Mouse (Mus musculus) heart, embryonic 11.5 days (tissue): ENCODE data around the gene Lap3. TPM values are rescaled to one million over a fixed set of nuclear protein-coding genes. Genes with fewer than 3 reads are reported as not detected.

Experiments
- ATAC-seq: fragments of 200-750 bp; cut with Nextera tagmentation; replicated peaks from 2 replicates; pipeline ENCODE4 v1.8.0; 2017; ENCODE audit warnings: moderate library complexity; ENCODE audit not compliant: insufficient number of reproducible peaks, low FRiP score, low TSS enrichment
- H3K27ac ChIP-seq: fragments of 300-500 bp; sonication (generic); 2 replicates; pipeline ENCODE4 v1.5.1; 2014; ENCODE audit warnings: mild to moderate bottlenecking, low read depth, low read length
- H3K27me3 ChIP-seq: fragments of 300-500 bp; sonication (generic); 2 replicates; pipeline ENCODE4 v1.6.1; 2014; ENCODE audit warnings: mild to moderate bottlenecking, low read length, mixed read lengths; ENCODE audit not compliant: control insufficient read depth, insufficient read depth
- H3K36me3 ChIP-seq: fragments of 300-500 bp; sonication (generic); 2 replicates; pipeline ENCODE4 v1.6.1; 2014; ENCODE audit warnings: mild to moderate bottlenecking, low read length, moderate library complexity, mixed read lengths; ENCODE audit not compliant: control insufficient read depth, insufficient read depth
- H3K4me1 ChIP-seq: fragments of 300-500 bp; sonication (generic); 2 replicates; pipeline ENCODE4 v1.6.1; 2014; ENCODE audit warnings: low read length; ENCODE audit not compliant: control insufficient read depth, insufficient read depth
- H3K4me2 ChIP-seq: fragments of 300-500 bp; sonication (generic); 2 replicates; pipeline ENCODE4 v1.6.1; 2014; ENCODE audit warnings: mild to moderate bottlenecking, moderate library complexity
- H3K4me3 ChIP-seq: fragments of 300-500 bp; sonication (generic); 2 replicates; pipeline ENCODE4 v1.5.1; 2014; ENCODE audit warnings: low read depth, low read length
- H3K9ac ChIP-seq: fragments of 300-500 bp; sonication (generic); 2 replicates; pipeline ENCODE4 v1.6.1; 2014; ENCODE audit warnings: mild to moderate bottlenecking, low read depth, low read length, moderate library complexity
- H3K9me3 ChIP-seq: fragments of 300-500 bp; sonication (generic); replicated peaks from 2 replicates; pipeline ENCODE4 v1.6.1; 2016; ENCODE audit warnings: low read length; ENCODE audit not compliant: control insufficient read depth
- WGBS: fragments of 180-500 bp; shearing (Covaris S2); extraction: QIAGEN DNeasy Blood & Tissue Kit; methylation state at CpG from one replicate; pipeline ENCODE4 v1.1.7; 2014; ENCODE audit not compliant: insufficient replicate concordance; 5-methylcytosine and 5-hydroxymethylcytosine counted together
- polyA plus RNA-seq: library from polyadenylated mRNA; unstranded; fragments of >200 nt; fragmentation: Nextera tagmentation; extraction: Ambion mirVana; gene quantifications from 2 replicates; pipeline ENCODE4 v1.2.1, GENCODE M21; 2014

Lap3 gene
- polyA plus RNA-seq, 1 experiment from 2014 or later, result 83.1 TPM

DNA sequence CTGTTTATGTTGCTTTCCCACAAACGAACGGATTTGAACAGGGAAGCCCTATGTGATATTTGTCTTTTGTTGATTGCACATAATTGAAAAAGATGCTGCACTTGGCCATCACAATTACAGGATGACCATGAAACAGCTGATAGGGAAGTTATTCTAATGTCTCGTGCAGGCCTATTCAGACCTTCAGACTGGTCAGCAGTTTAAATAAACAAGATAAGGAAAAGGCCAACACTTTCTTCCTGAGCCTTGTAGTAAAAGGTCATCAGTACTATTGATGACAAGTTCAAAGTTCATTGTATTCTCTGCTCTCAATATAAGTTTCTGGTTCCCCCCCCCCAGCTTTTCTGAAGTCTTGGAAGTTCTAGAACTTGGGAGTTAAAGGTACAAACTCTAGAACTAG lies 10.6 kb upstream of the Lap3 start:
- H3K4me1 ChIP-seq, result no peaks in the 10 kb centered on the region
- H3K27me3 ChIP-seq, result no peaks in the 10 kb centered on the region
- WGBS, result 54% methylated on average over 3 of the region's 3 CpGs
- H3K27ac ChIP-seq, result no peak overlapping the region
- no peak overlapping the region for H3K4me2 ChIP-seq
- H3K36me3 ChIP-seq, result no peaks in the 10 kb centered on the region
- H3K9ac ChIP-seq, result no peak overlapping the region
- no peak overlapping the region for H3K4me3 ChIP-seq
- no peak for ATAC-seq
- no peaks in the 10 kb centered on the region for H3K9me3 ChIP-seq

DNA sequence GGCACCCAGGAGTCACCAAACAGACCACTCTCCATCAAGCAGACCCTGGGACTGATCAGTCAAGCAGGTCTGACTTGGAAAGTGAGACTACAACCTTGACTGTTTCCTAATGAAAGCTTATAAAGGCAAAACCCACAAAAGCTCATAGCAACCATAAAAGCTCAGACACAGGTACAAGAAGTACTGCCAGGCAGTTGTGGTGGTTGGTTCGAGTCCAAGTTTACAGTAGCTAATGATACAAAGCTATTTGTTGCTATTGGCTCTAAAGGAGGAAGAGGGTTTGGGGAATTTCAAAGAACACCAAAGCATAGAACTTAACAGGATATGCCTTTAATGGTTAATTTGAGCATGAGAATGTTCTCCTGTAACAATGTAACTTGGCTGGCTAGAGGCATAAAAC lies 9.5 kb upstream of the Lap3 start:
- H3K4me1 ChIP-seq, result no peaks in the 10 kb centered on the region
- no peak overlapping the region for H3K9ac ChIP-seq
- no peak overlapping the region for H3K27ac ChIP-seq
- H3K36me3 ChIP-seq, result no peaks in the 10 kb centered on the region
- H3K27me3 ChIP-seq, result no peaks in the 10 kb centered on the region
- no peak for ATAC-seq
- no peak overlapping the region for H3K4me2 ChIP-seq
- H3K9me3 ChIP-seq, result no peaks in the 10 kb centered on the region
- H3K4me3 ChIP-seq, result no peak overlapping the region
- 74% methylated on average over 1 of the region's 1 CpGs for WGBS

DNA sequence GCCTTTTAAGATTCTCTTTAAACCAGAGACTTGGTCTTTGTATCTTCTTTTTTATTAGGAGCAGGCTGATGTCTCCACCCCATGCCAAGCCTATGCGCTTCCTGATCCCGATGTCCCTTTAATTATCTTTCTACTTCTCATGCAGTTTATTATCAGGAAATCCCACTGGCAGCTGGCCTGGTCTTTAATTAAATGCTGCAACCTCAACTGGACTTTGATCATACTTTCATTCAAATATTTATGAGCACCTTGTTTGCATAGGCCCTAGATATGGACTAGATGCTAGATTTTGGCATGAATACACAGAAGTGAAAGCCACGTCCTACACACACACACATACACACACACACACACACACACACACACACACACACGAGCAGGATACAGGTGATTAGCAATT lies 1.4 kb upstream of the Lap3 start:
- 74% methylated on average over 4 of the region's 4 CpGs for WGBS
- no peak overlapping the region for H3K9ac ChIP-seq
- H3K4me1 ChIP-seq, result peaks cover 10% of the 10 kb centered on the region
- no peak overlapping the region for H3K4me3 ChIP-seq
- no peaks in the 10 kb centered on the region; the same call in 1 of the 2 replicates for H3K27me3 ChIP-seq
- H3K9me3 ChIP-seq, result no peaks in the 10 kb centered on the region
- no peaks in the 10 kb centered on the region for H3K36me3 ChIP-seq
- H3K4me2 ChIP-seq, result no peak overlapping the region
- ATAC-seq, result no peak
- H3K27ac ChIP-seq, result no peak overlapping the region

DNA sequence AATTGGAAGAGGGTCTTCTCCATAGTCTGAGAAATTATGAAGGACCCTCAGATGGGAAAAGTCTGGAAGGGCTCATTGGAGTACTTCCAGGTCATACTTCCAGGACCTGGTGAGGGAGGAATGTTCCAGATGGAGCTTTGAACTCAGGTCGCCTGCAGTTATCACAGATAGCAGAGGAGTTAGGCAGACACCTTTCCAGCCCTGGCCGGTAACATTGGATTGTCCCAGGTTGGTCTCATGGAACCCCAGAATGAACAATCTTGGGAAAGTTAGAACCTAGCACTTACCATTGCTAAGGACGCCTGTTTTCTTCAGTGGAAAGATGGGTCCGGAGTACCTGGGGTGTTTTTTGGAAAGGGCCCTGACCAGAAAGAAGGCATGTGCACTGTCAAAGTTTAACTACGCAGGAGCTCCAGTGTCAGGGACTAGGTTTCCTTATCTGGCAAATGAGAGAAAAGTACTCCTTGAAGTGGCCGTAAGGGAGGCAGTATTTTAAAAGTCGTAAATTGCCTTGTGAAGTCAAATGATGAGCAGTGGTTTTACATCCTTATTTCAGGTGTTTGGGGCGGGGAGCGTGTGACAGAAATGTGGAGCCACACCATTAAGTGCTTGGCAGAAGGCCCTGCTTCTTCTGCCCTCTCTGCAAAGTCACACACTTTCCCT lies 1.1 kb downstream of the Lap3 start:
- Histone ChIP-seq H3K27me3 (no peaks in the 10 kb centered on the region; the same call in 1 of the 2 replicates), H3K4me2 (peak overlapping the region; percentile 91), H3K9me3 (no peaks in the 10 kb centered on the region), H3K36me3 (peaks cover 8% of the 10 kb centered on the region; the same call in 1 of the 2 replicates), H3K27ac (no peak overlapping the region), H3K9ac (peak overlapping the region; percentile 83), H3K4me3 (peak overlapping the region; percentile 62), H3K4me1 (peaks cover 10% of the 10 kb centered on the region)
- ATAC-seq, result no peak
- WGBS, result 47% methylated on average over 9 of the region's 9 CpGs

DNA sequence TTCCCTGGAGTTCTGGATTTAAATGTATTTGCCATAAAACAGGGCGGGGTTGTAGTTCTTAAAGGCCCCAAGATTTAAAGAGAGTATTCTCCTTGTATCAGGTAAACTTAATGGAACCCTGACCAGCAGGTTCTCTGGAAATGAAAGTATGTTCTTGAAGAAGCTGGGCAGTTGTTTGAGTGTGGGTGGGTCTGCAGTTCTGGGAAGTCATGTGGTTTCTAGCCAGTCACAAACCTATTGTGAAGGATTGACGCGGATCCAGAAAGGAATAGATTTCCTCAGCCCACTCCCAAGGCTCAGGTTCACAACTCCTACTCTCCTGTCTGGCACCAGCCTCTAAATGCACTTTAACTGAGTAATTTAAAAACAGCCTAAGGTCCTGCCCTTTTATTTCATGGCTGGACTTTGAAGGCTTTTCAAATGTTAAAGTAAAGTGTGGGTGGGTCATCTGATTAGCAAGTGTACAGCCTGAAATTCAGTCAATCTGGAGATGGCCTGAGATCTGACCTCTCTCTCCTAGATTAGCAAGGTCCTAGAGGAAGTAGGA lies 2.3 kb downstream of the Lap3 start:
- peaks cover 8% of the 10 kb centered on the region; the same call in 1 of the 2 replicates for H3K36me3 ChIP-seq
- H3K4me2 ChIP-seq, result no peak overlapping the region
- H3K27ac ChIP-seq, result no peak overlapping the region
- no peak overlapping the region for H3K9ac ChIP-seq
- no peak for ATAC-seq
- no peaks in the 10 kb centered on the region; the same call in 1 of the 2 replicates for H3K27me3 ChIP-seq
- no peak overlapping the region for H3K4me3 ChIP-seq
- no peaks in the 10 kb centered on the region for H3K9me3 ChIP-seq
- 93% methylated on average over 3 of the region's 3 CpGs for WGBS
- H3K4me1 ChIP-seq, result peaks cover 10% of the 10 kb centered on the region

DNA sequence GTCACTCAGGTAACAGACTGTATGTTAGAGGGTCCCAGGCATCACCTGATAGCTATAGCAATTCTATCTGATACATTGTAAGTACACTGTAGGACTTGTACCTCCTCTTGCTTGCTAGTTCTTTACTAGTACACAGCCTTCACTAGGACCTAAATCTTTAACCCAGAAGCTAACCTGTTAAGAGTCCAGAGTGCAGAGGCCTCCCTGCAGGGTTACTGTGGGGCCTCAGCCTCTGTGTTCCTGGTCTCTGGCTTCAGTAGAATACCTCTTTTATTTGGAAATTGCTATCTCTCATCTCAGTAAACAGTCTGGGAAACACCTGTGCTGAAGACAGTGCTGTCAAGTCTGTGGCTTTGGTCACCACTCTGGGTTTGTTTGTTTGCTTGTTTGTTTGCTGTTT lies 2.9 kb downstream of the Lap3 start:
- Histone ChIP-seq H3K9ac (no peak overlapping the region), H3K4me2 (no peak overlapping the region), H3K9me3 (no peaks in the 10 kb centered on the region), H3K4me1 (peaks cover 10% of the 10 kb centered on the region), H3K4me3 (no peak overlapping the region), H3K27ac (no peak overlapping the region), H3K27me3 (no peaks in the 10 kb centered on the region; the same call in 1 of the 2 replicates), H3K36me3 (peaks cover 8% of the 10 kb centered on the region; the same call in 1 of the 2 replicates)
- no peak for ATAC-seq

DNA sequence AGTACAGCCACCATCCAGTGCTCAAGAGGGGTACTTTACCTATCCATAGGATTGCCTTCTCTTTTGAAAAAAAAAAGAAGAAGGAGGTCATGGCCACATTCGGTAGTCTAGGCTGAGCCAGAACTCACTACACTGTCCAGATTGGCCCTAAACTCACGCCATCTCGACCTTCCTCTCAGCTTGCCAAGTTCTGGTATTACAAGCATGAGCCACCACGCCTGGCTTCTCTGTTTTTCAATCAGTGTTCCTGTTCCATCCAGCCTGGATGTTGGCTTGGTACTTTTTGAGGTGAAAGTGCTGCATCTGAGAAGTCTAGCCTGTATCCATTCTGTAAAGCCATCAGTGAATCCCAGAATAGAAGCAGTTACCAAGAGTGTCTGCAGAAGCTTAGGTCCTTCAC lies 3.3 kb downstream of the Lap3 start:
- Histone ChIP-seq H3K4me2 (no peak overlapping the region), H3K27me3 (no peaks in the 10 kb centered on the region; the same call in 1 of the 2 replicates), H3K36me3 (peaks cover 11% of the 10 kb centered on the region), H3K9me3 (no peaks in the 10 kb centered on the region), H3K4me3 (no peak overlapping the region), H3K9ac (no peak overlapping the region), H3K27ac (no peak overlapping the region), H3K4me1 (peaks cover 10% of the 10 kb centered on the region)
- no peak for ATAC-seq
- 85% methylated on average over 4 of the region's 4 CpGs for WGBS

DNA sequence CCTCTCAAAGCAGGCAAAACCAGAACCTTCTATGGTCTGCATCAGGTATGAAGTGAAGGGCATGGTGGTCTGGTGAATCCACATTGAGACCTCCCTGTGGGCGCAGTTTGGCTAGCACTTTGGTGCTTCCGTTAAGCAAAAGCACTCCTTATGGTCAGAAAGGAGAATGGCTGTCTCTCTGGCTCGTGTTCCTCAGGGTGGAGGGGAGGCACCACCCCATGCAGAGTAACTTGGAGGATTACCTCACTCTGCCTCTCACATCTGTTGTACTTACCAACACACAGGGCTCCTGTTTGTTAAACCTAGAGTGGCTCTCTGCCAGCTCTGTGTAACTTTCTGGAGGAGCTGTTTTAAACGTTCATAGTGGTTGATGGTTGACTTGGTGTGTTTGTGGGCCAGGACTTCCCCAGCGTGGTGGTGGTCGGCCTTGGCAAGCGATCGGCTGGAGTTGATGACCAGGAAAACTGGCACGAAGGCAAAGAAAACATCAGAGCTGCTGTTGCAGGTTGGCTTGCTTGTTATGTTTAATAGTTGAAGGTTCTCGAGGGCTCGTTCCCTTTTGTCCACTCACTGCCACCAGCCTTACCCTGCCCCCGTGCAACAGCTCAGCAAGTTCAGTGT lies 3.9 kb downstream of the Lap3 start:
- Histone ChIP-seq H3K36me3 (peaks cover 14% of the 10 kb centered on the region), H3K4me2 (no peak overlapping the region), H3K4me3 (no peak overlapping the region), H3K27ac (no peak overlapping the region), H3K4me1 (peaks cover 10% of the 10 kb centered on the region), H3K9me3 (no peaks in the 10 kb centered on the region), H3K27me3 (no peaks in the 10 kb centered on the region; the same call in 1 of the 2 replicates), H3K9ac (no peak overlapping the region)
- ATAC-seq, result no peak
- 83% methylated on average over 12 of the region's 12 CpGs for WGBS
